Mouse (Mus musculus): ENCODE measurements around the gene Slc17a6.

- TF ChIP-seq POLR2A (IDR thresholded peaks at IDR 0.05; ENCODE audit: borderline replicate concordance, extremely low read depth, insufficient read depth, insufficient read length, poor library complexity, severe bottlenecking) = no peak
- TF ChIP-seq CTCF (IDR thresholded peaks at IDR 0.05; ENCODE audit: borderline replicate concordance, extremely low read depth, insufficient read depth, insufficient read length) = no peak
These were observed 1.8 kb upstream of the Slc17a6 start for GRCm38 (mm10) chr7:51619977-51620376.
